Mouse (Mus musculus) embryonic fibroblast, embryonic 13.5 days (primary cell): Measurements from ENCODE around the gene Gm28710.

Source experiments
- CTCF ChIP-seq: IDR thresholded peaks from 2 replicates; pipeline ENCODE4 v1.5.1; 2011; ENCODE audit warnings: mild to moderate bottlenecking, control low read depth, low read length, moderate library complexity, borderline replicate concordance; ENCODE audit not compliant: insufficient read depth
- POLR2A ChIP-seq: IDR thresholded peaks from 2 replicates; pipeline ENCODE4 v1.6.1; 2011; ENCODE audit warnings: low read depth, mild to moderate bottlenecking, control low read depth, low read length, moderate library complexity

DNA sequence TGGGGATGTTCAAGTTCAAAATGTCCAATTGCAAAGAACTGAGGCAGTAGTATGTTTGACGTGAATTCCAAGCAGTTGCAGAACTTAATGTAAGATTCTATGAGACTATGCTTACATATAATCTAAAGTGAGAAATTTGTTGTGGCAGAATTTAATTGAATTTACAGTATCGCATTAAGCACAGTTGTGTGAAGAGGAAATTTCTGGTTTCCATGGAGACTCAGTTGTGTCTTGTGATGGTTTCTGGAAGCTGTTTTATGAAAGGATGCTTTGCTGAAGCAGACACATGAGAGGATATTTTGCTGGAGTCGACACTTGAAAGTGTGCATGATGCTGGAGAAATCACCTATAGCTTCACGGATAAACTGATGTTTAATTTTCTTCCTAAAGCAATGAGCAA lies 6.0 kb upstream of the Gm28710 start:
- no peak for TF ChIP-seq CTCF
- TF ChIP-seq POLR2A, result no peak
